In genomic region chr10:24407411-24408227, GRCm38 (mm10) we compare ENCODE assay signal across 18 mouse cellular contexts.
A peak's percentile ranks its signal among the peaks of the same experiment; 100 is the strongest.
DNase-seq lines count a peak whose midpoint lies in the region; ATAC-seq and TF ChIP-seq lines count a peak whose summit lies in the region.
"Had no signal": no experiment of that assay in that cellular context is flagged by ENCODE, and none has a peak within 500 bp of the region (broad histone marks: within the 10 kb centered on the region; RNA-seq: fewer than 3 reads in every experiment).

No protein-coding gene starts in this region.

- no peak overlapping the region for H3K4me3 ChIP-seq in forebrain, embryonic 10.5 days
- no peak overlapping the region for H3K4me3 ChIP-seq in forebrain, postnatal 0 days (ENCODE audit: low read depth, low read length)
- no peak overlapping the region for H3K4me3 ChIP-seq in forebrain, embryonic 14.5 days (ENCODE audit: low read depth, low read length)
- no peak overlapping the region for H3K4me3 ChIP-seq in neural tube, embryonic 14.5 days (ENCODE audit: low read depth, low read length)
- H3K4me3 ChIP-seq: limb, embryonic 10.5 days; liver, embryonic 13.5 days; stomach, embryonic 15.5 days had no signal

- no peak overlapping the region for H3K9ac ChIP-seq in forebrain, postnatal 0 days
- H3K9ac ChIP-seq in forebrain, embryonic 14.5 days (ENCODE audit: low read length) = no peak overlapping the region
- no peak overlapping the region for H3K9ac ChIP-seq in neural tube, embryonic 14.5 days (replicated peaks; ENCODE audit: low read depth, low read length)
- H3K9ac ChIP-seq: liver, embryonic 13.5 days; stomach, embryonic 15.5 days had no signal

- ATAC-seq in forebrain, postnatal 0 days = no peak
- ATAC-seq in forebrain, embryonic 14.5 days = peak; percentile 46; the same call in 1 of the 2 replicates
- ATAC-seq in neural tube, embryonic 14.5 days (ENCODE audit: low read depth) = peak; percentile 77; the same call in 1 of the 2 replicates
- ATAC-seq: activated CD4-positive, CD25-positive, alpha-beta regulatory T cell, adult 4 months; intestine, embryonic 16.5 days had no signal

- H3K27ac ChIP-seq in forebrain, embryonic 10.5 days = peak overlapping the region; percentile 83
- no peak overlapping the region for H3K27ac ChIP-seq in forebrain, postnatal 0 days (ENCODE audit: low read depth, low read length)
- H3K27ac ChIP-seq in forebrain, embryonic 14.5 days (ENCODE audit: low read depth, low read length) = no peak overlapping the region
- no peak overlapping the region for H3K27ac ChIP-seq in neural tube, embryonic 14.5 days (ENCODE audit: low read depth, low read length)
- H3K27ac ChIP-seq: limb, embryonic 10.5 days; liver, embryonic 13.5 days; stomach, embryonic 15.5 days had no signal

- peak; percentile 24 for DNase-seq in forebrain, embryonic 10.5 days (ENCODE audit: extremely low spot score, low spot score)
- DNase-seq in forebrain, postnatal 0 days = no peak
- peak; percentile 27 for DNase-seq in forebrain, embryonic 14.5 days (ENCODE audit: low spot score)
- DNase-seq in mesoderm, embryonic 11.5 days (ENCODE audit: low read depth, low spot score) = peak; percentile 61
- no peak for DNase-seq in adrenal gland, postnatal 36 days
- DNase-seq in cerebellum, adult 11 months = no peak
- DNase-seq in adrenal gland, postnatal 4 days (ENCODE audit: low spot score in 2 of 2) = no peak
- DNase-seq: cerebellum, postnatal 25 days; gastrocnemius, postnatal 14 days; heart, postnatal 36 days; kidney, postnatal 25 days; liver, embryonic 13.5 days had no signal

- 39% methylated on average over 6 of the region's 6 CpGs for WGBS in forebrain, embryonic 10.5 days
- WGBS in forebrain, postnatal 0 days = 12% methylated on average over 6 of the region's 6 CpGs
- WGBS in forebrain, embryonic 14.5 days = 11% methylated on average over 6 of the region's 6 CpGs
- WGBS in neural tube, embryonic 14.5 days = 11% methylated on average over 6 of the region's 6 CpGs

- H3K36me3 ChIP-seq in forebrain, embryonic 10.5 days (replicated peaks) = no peaks in the 10 kb centered on the region
- H3K36me3 ChIP-seq in forebrain, postnatal 0 days (ENCODE audit: insufficient read depth) = no peaks in the 10 kb centered on the region
- H3K36me3 ChIP-seq in forebrain, embryonic 14.5 days (ENCODE audit: control insufficient read depth, insufficient read depth, low read length) = no peaks in the 10 kb centered on the region
- no peaks in the 10 kb centered on the region for H3K36me3 ChIP-seq in neural tube, embryonic 14.5 days (ENCODE audit: control insufficient read depth, insufficient read depth, low read length)
- H3K36me3 ChIP-seq: limb, embryonic 10.5 days; liver, embryonic 13.5 days; stomach, embryonic 15.5 days had no signal

- H3K4me1 ChIP-seq in forebrain, embryonic 10.5 days = peaks cover 32% of the 10 kb centered on the region
- H3K4me1 ChIP-seq in forebrain, postnatal 0 days (ENCODE audit: insufficient read depth) = peaks cover 3% of the 10 kb centered on the region; the same call in 1 of the 2 replicates
- H3K4me1 ChIP-seq in forebrain, embryonic 14.5 days (ENCODE audit: control insufficient read depth, insufficient read depth, low read length) = 0 out of 2 replicates have a peak, but pooled peaks cover 4% of the 10 kb centered on the region
- no peaks in the 10 kb centered on the region for H3K4me1 ChIP-seq in neural tube, embryonic 14.5 days (ENCODE audit: control insufficient read depth, insufficient read depth, low read length)
- H3K4me1 ChIP-seq: limb, embryonic 10.5 days; liver, embryonic 13.5 days; stomach, embryonic 15.5 days had no signal

- TF ChIP-seq CTCF in forebrain, postnatal 0 days (IDR thresholded peaks at IDR 0.05; ENCODE audit: low read depth) = no peak

- no peak overlapping the region for H3K4me2 ChIP-seq in forebrain, postnatal 0 days (ENCODE audit: low read depth)
- no peak overlapping the region for H3K4me2 ChIP-seq in forebrain, embryonic 14.5 days (ENCODE audit: low read length)
- no peak overlapping the region for H3K4me2 ChIP-seq in neural tube, embryonic 14.5 days (ENCODE audit: low read depth, low read length)
- H3K4me2 ChIP-seq: heart, embryonic 11.5 days; liver, embryonic 13.5 days; stomach, embryonic 15.5 days had no signal

- H3K9me3 ChIP-seq in forebrain, embryonic 10.5 days = no peaks in the 10 kb centered on the region
- H3K9me3 ChIP-seq in forebrain, postnatal 0 days (ENCODE audit: low read length) = no peaks in the 10 kb centered on the region
- H3K9me3 ChIP-seq in forebrain, embryonic 14.5 days (replicated peaks; ENCODE audit: control insufficient read depth, low read length) = no peaks in the 10 kb centered on the region
- no peaks in the 10 kb centered on the region for H3K9me3 ChIP-seq in neural tube, embryonic 14.5 days (ENCODE audit: control insufficient read depth, low read length)
- H3K9me3 ChIP-seq: limb, embryonic 10.5 days; liver, embryonic 13.5 days; stomach, embryonic 15.5 days had no signal

- no peaks in the 10 kb centered on the region for H3K27me3 ChIP-seq in forebrain, embryonic 10.5 days (ENCODE audit: poor library complexity, severe bottlenecking)
- H3K27me3 ChIP-seq in forebrain, postnatal 0 days (ENCODE audit: insufficient read depth, low read length) = no peaks in the 10 kb centered on the region
- no peaks in the 10 kb centered on the region for H3K27me3 ChIP-seq in forebrain, embryonic 14.5 days (replicated peaks; ENCODE audit: control insufficient read depth, insufficient read depth, low read length)
- no peaks in the 10 kb centered on the region for H3K27me3 ChIP-seq in neural tube, embryonic 14.5 days (ENCODE audit: control insufficient read depth, insufficient read depth, low read length)
- H3K27me3 ChIP-seq: liver, embryonic 13.5 days; stomach, embryonic 15.5 days had no signal

Comparison
In these comparisons a context has a peak if more than half of its experiments do, and no peak if none do; other contexts are left out.
1. DNase-seq: peak in forebrain, embryonic 10.5 days (single experiment), forebrain, embryonic 14.5 days (single experiment) and mesoderm, embryonic 11.5 days (single experiment); none in forebrain, postnatal 0 days (single experiment), adrenal gland, postnatal 36 days (0 of 2), cerebellum, adult 11 months (single experiment) and adrenal gland, postnatal 4 days (0 of 2).